Mouse (Mus musculus) testis, adult 2 months (tissue): ENCODE measurements around the gene Yaf2.

Experiments used
- CTCF ChIP-seq: fragments of 200-500 bp; IDR thresholded peaks from 2 replicates; pipeline ENCODE4 v1.5.1; 2012; ENCODE audit warnings: low read depth, mild to moderate bottlenecking, inconsistent platforms, low read length, moderate library complexity; ENCODE audit not compliant: control insufficient read depth, insufficient read depth, insufficient replicate concordance
- POLR2A ChIP-seq: fragments of 200-500 bp; IDR thresholded peaks from 2 replicates; pipeline ENCODE4 v1.6.1; 2012; ENCODE audit warnings: low read depth, mild to moderate bottlenecking, inconsistent platforms, low read length, moderate library complexity; ENCODE audit not compliant: control insufficient read depth

DNA sequence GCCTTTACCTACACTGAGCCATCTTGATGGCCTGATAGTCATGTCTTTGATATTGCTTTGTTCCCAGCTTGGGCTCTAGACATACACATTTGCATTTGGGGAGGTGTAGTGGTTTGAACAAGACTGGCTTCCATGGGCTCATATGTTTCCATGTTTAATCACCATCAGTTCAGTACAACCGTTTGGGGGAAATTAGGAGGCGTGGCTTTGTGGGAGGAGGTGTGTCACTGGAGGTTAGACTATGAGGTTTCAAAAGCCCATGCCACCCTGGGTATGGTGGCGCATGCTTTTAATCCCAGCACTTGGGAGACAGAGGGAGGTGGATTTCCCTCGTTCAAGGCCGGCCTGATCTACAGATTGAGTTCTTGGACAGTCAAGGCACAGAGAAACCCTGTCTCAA lies 39.0 kb upstream of the Yaf2 start:
- no peak for TF ChIP-seq POLR2A
- no peak for TF ChIP-seq CTCF
